Mouse (Mus musculus): ENCODE data around the gene Vmn1r175.
"Not testable (repeated sequence)": the region's sequence is repeated elsewhere in the genome, so short reads cannot be mapped to it uniquely, and the experiment has no call there.

Vmn1r175 gene

GRCm38 (mm10) chr7:23810543-23810942, at the start of gene Vmn1r175:
TSS of gene Vmn1r175 (minus strand) at chr7:23810643.
- DNase-seq = not testable (repeated sequence)

- not testable (repeated sequence) for DNase-seq
Observed at GRCm38 (mm10) chr7:23837272-23837671, 26.8 kb upstream of the Vmn1r175 start, which contains the start of gene Vmn1r176. TSS of gene Vmn1r176 (minus strand) at chr7:23837372.

GRCm38 (mm10) chr7:23784526-23784925, 25.9 kb downstream of the Vmn1r175 start:
- DNase-seq = no peak
